Mouse (Mus musculus) olfactory bulb, adult 2 months (tissue): ENCODE measurements around the gene Tsku.

ENCODE experiments used
- CTCF ChIP-seq: fragments of 200-500 bp; IDR thresholded peaks from 2 replicates; pipeline ENCODE4 v1.5.1; 2012; ENCODE audit warnings: low read depth, mild to moderate bottlenecking, low read length, moderate library complexity; ENCODE audit not compliant: insufficient read depth
- POLR2A ChIP-seq: fragments of 200-500 bp; IDR thresholded peaks from 2 replicates; pipeline ENCODE4 v1.6.1; 2012; ENCODE audit warnings: mild to moderate bottlenecking, low read depth, low read length, moderate library complexity; ENCODE audit not compliant: insufficient read depth

DNA sequence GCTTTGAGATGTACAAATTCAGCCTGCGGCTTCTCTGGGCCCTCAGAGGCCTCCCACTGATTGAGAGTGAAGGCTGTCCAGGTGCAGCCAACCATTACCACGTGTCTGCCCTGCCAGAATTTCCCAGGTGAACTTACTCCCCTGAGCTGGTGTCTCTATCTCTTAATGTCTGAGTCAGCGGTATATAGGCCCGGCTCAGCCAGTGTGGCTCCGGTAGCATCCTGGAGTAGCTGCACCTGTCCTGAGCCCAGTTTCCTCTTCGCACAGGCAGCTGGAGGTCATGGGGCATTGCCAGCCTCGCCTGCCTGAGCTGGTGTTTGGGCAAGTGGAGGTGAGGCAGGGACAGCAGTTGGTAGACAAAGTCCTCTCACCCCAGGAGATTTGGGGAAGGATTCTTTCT is 26.1 kb upstream of the Tsku start:
- TF ChIP-seq POLR2A (no peak), CTCF (no peak)
